Mouse (Mus musculus): ENCODE measurements around the gene Eif5a.

GRCm38 (mm10) chr11:69947337-69948065, 25.7 kb upstream of the Eif5a start:
- TF ChIP-seq GATA1 (IDR thresholded peaks at IDR 0.05; ENCODE audit: borderline replicate concordance, low read length) (no peak), FLI1 (IDR thresholded peaks at IDR 0.05; ENCODE audit: low read length) (no peak)

Measured in megakaryocyte, embryonic 14.5 days (primary cell).